Mouse (Mus musculus) layer of hippocampus, postnatal 10 days (tissue): ENCODE measurements around the gene Rom1. TPM values are rescaled to one million over a fixed set of nuclear protein-coding genes. Genes with fewer than 3 reads are reported as not detected.
"Not testable (repeated sequence)": the region's sequence is repeated elsewhere in the genome, so short reads cannot be mapped to it uniquely, and the experiment has no call there.

ENCODE experiments used
- DNase-seq, 2 experiments: peaks; one replicate each; pipeline ENCODE4 v3.0.0; 2021; ENCODE audit warnings: low spot score in 2 of 2
- long read RNA-seq: library from polyadenylated mRNA; stranded (forward); transcript quantifications from one replicate; pipeline ENCODE4 v2.0.0, GENCODE M21; 2023
- total RNA-seq, 2 experiments: library from RNA; stranded (reverse); gene quantifications; 2 replicates each; pipeline ENCODE4 v1.2.3; 2021

Rom1 gene
- total RNA-seq: 1 to 10 TPM; 2.3 to 2.4 TPM
- long read RNA-seq, partial matches to known transcripts: 0 of 1 reads
- long read RNA-seq, other reads (novel, unspliced or antisense): 0 of 1 reads

GRCm38 (mm10) chr19:8929224-8930088 lies at the start of gene Rom1, which contains the start of gene Eml3:
Gene Rom1, minus strand, starts transcription at chr19:8929356.
Gene Eml3, plus strand, starts transcription at chr19:8929552.
- peak; percentile 68 to 74 for DNase-seq

- DNase-seq: peak in 1 of 2 experiments; percentile 40
Measured at GRCm38 (mm10) chr19:8976535-8976934, 47.4 kb upstream of the Rom1 start.

GRCm38 (mm10) chr19:8975491-8975890 lies 46.3 kb upstream of the Rom1 start:
- DNase-seq: no peak

GRCm38 (mm10) chr19:8974638-8975037 lies 45.5 kb upstream of the Rom1 start:
- DNase-seq: no peak

GRCm38 (mm10) chr19:8972491-8972890 lies 43.3 kb upstream of the Rom1 start:
- not testable (repeated sequence) for DNase-seq

GRCm38 (mm10) chr19:8967893-8968292 lies 38.7 kb upstream of the Rom1 start:
- DNase-seq: no peak

GRCm38 (mm10) chr19:8967373-8967743 lies 38.2 kb upstream of the Rom1 start:
- DNase-seq: no peak

GRCm38 (mm10) chr19:8966590-8967372 lies 37.6 kb upstream of the Rom1 start, which contains the start of gene Eef1g:
Gene Eef1g, plus strand, starts transcription at chr19:8967041.
- DNase-seq: peak; percentile 96 to 98

GRCm38 (mm10) chr19:8966198-8966589 lies 37.0 kb upstream of the Rom1 start:
- DNase-seq: no peak

- DNase-seq: peak in 1 of 2 experiments; percentile 50
Measured at GRCm38 (mm10) chr19:8965771-8966170, 36.6 kb upstream of the Rom1 start.

- no peak for DNase-seq
Measured at GRCm38 (mm10) chr19:8965075-8965474, 35.9 kb upstream of the Rom1 start.

- DNase-seq: no peak
Measured at GRCm38 (mm10) chr19:8962256-8962655, 33.1 kb upstream of the Rom1 start.

GRCm38 (mm10) chr19:8954171-8954570 lies 25.0 kb upstream of the Rom1 start:
- no peak for DNase-seq

- peak; percentile 94 to 95 for DNase-seq
Measured at GRCm38 (mm10) chr19:8953135-8954039, 24.2 kb upstream of the Rom1 start, which contains the start of gene Tut1. Gene Tut1, plus strand, starts transcription at chr19:8953847.

GRCm38 (mm10) chr19:8952241-8952640 lies 23.1 kb upstream of the Rom1 start:
- peak; percentile 48 to 53 for DNase-seq

- DNase-seq: no peak
Measured at GRCm38 (mm10) chr19:8950190-8950589, 21.0 kb upstream of the Rom1 start.

GRCm38 (mm10) chr19:8946929-8947328 lies 17.8 kb upstream of the Rom1 start:
- DNase-seq: no peak

- no peak for DNase-seq
Measured at GRCm38 (mm10) chr19:8945251-8945650, 16.1 kb upstream of the Rom1 start.

- DNase-seq: peak; percentile 62 to 69
Measured at GRCm38 (mm10) chr19:8944750-8945149, 15.6 kb upstream of the Rom1 start.

- DNase-seq: no peak
Measured at GRCm38 (mm10) chr19:8944062-8944461, 14.9 kb upstream of the Rom1 start.

- no peak for DNase-seq
Measured at GRCm38 (mm10) chr19:8943047-8943446, 13.9 kb upstream of the Rom1 start.
